Mouse (Mus musculus) kidney, embryonic 16.5 days (tissue): ENCODE data around the gene Mxi1. TPM values are rescaled to one million over a fixed set of nuclear protein-coding genes. Genes with fewer than 3 reads are reported as not detected.

Experiments
- polyA plus RNA-seq: library from polyadenylated mRNA; unstranded; fragments of >200 nt; fragmentation: Nextera tagmentation; extraction: Ambion mirVana; gene quantifications from 2 replicates; pipeline ENCODE4 v1.2.1, GENCODE M21; 2015

The Mxi1 gene
- polyA plus RNA-seq, 1 experiment from 2014 or later = 32.1 TPM

Other genes starting within 250 kb of the Mxi1 start
- gene Add3, start 170.1 kb upstream of the Mxi1 start, polyA plus RNA-seq = 85.1 and 87.0 TPM in 2 replicates
- not detected in 2 replicates for gene Gm10197, start 61.2 kb downstream of the Mxi1 start, polyA plus RNA-seq
- 39.1 and 40.1 TPM in 2 replicates for gene Smndc1, start 80.1 kb downstream of the Mxi1 start, polyA plus RNA-seq
- 9.6 and 9.7 TPM in 2 replicates for gene Dusp5, start 218.6 kb downstream of the Mxi1 start, polyA plus RNA-seq